Mouse (Mus musculus) testis, adult 10 weeks (tissue): Measurements from ENCODE around the gene Vmn1r81. TPM values are rescaled to one million over a fixed set of nuclear protein-coding genes. Genes with fewer than 3 reads are reported as not detected.

ENCODE experiments used
- polyA plus RNA-seq: library from polyadenylated mRNA; stranded (reverse); fragments of 350-450 nt; fragmentation: Illumina TruSeq; extraction: RNeasy Lipid Tissue Mini Kit (QIAGEN cat#74804); gene quantifications from one replicate; pipeline ENCODE4 v1.2.3, GENCODE M21; 2014; ENCODE audit warnings: low read depth, low replicate concordance

The Vmn1r81 gene
- not detected for polyA plus RNA-seq

DNA sequence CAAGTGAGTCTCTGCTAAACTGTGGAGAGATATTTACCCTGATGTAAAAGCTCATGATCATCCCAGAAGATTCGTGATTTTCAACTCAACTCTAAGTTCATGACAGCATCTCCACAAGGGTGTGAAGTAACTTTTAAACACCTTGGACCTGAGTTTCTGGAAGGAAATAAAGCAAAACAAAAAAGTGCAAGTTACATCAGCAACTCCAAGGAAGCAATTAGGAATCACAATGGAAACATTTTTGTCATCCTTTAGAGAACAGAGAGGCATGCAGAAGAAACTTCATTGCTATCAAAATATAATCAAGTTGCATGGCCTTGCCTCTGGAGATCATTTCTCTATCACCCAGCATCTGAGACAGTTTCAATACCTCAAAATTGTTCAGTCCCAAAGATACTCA lies at the start of gene Vmn1r81:
Gene Vmn1r81 (minus strand): TSS at position 101 of the 400 bp plus-strand sequence.

DNA sequence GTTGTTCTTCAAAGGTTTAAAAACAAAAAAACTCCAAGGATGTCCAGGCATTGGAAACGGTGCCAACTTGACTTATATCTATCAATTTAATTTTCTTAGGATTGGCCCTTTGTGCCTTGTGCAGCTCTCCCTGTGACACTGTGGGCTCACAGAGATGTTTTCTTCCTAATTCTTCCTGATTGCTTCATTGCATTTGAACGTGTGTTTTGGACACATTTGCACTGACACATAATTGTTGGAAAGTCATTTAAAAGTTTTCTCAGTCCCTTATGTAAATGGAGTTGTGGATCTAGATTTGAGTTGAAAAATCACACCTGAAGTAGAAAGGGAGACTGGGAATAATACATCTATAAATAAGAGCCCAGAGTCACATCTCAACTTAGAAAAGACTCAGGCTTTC lies 32.1 kb upstream of the Vmn1r81 start, which contains the start of gene Vmn1r82:
Gene Vmn1r82 (plus strand): TSS at position 301 of the 400 bp plus-strand sequence.

Other genes starting within 250 kb of the Vmn1r81 start
- gene Vmn1r77, start 231.5 kb downstream of the Vmn1r81 start, polyA plus RNA-seq: not detected
- not detected for gene Vmn1r78, start 118.0 kb downstream of the Vmn1r81 start, polyA plus RNA-seq
- not detected for gene Vmn1r79, start 97.0 kb downstream of the Vmn1r81 start, polyA plus RNA-seq
- not detected for gene Vmn1r80, start 79.0 kb downstream of the Vmn1r81 start, polyA plus RNA-seq
- not detected for gene Vmn1r82, start 32.2 kb upstream of the Vmn1r81 start, polyA plus RNA-seq
- not detected for gene Vmn1r83, start 61.2 kb upstream of the Vmn1r81 start, polyA plus RNA-seq
- gene Vmn1r84, start 101.0 kb upstream of the Vmn1r81 start, polyA plus RNA-seq: not detected
- 0.85 TPM for gene Zfp551, start 154.5 kb upstream of the Vmn1r81 start, polyA plus RNA-seq
- 12.0 TPM for gene Zfp606, start 210.0 kb upstream of the Vmn1r81 start, polyA plus RNA-seq
- gene 2900092C05Rik, start 244.2 kb upstream of the Vmn1r81 start, polyA plus RNA-seq: 287 TPM